Mouse (Mus musculus) c-Kit-positive CD71-negative TER-119-negative erythroid progenitor cells, embryonic 14.5 days (primary cell): ENCODE results near the gene Ddx3y.

ENCODE experiments used
- DNase-seq: peaks from one replicate; pipeline ENCODE4 v3.0.0-alpha.2; 2013; ENCODE audit warnings: low read depth

Gene Ddx3y

DNA sequence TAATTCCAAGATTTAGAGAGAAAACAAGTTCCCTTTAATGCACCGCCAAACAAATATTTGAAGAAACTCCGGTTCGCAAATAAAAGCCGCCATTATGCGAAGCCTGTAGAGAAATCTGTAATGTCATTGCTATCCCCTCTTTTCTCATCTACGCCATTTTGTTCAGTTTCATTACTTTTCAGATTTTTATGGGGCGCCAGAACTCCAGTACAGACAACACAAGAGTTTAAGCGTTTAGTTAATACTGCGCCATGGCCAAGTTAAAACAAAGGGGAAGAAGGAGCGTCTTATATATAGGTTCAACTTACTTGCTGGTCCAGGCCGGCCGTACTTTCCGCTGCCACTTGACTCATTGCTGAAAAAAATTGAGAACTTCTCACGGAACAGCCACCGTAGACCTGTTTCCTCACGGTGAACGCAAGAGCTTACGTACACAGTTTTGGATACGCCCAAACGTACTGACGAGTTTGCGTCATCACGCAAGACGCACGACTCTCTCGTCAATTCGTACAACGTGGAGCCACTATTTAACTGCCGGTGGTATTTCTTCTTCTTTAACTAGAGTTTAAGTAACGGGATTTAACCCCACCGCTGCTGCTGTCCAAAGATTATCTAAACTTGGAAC, at the start of gene Ddx3y:
Gene Ddx3y (minus strand): TSS at position 459 of the 625 bp plus-strand sequence.
- DNase-seq: peak; percentile 35

GRCm38 (mm10) chrY:1293708-1294107, 7.3 kb upstream of the Ddx3y start:
- no peak for DNase-seq

- peak; percentile 5 for DNase-seq
Observed at GRCm38 (mm10) chrY:1285735-1286134, 694 bp downstream of the Ddx3y start.

DNA sequence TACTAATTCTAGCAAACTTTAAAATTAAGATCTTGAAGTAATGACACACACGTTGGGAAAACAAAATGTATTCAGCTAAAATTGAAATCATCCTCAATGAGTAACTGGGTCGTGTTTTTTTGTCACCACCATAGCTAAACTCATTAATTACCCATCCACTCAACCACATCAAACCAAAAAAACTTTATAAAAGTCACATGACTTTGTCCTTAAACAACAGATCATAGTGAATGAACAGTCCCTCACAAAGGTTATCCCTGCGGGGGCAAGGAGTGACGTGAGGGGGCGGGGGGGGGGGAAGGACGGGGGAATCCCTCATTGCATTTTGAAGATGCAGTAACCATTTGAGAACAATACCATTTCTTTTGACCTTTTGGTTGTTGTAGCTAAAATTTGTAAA, 40.3 kb downstream of the Ddx3y start:
- DNase-seq: no peak

DNA sequence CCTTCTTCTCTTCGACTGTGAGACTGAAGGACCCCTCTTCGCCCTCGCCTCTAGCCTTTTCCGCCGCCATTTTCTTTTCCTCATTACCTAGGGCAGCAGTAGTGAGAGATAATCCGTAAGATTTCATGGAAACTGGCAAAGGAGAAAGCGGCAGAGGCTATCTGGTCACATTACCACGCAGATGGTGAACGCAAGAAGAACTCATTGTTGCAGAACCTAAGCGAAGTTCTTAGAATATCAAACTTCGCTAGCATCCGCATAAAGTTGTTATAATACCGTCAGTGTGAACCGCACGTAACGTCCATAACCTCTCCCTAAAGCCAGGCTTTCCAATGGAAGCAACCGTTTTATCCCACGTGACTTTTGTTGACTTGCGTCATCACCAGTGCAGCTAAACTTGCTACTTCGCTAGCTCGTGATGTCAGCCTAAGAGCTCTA, 41.0 kb downstream of the Ddx3y start, which contains the start of gene Uty:
Gene Uty (minus strand): TSS at position 334 of the 438 bp plus-strand sequence.
- peak; percentile 36 for DNase-seq

- no peak for DNase-seq
Observed at GRCm38 (mm10) chrY:1244940-1245339, 41.5 kb downstream of the Ddx3y start.

GRCm38 (mm10) chrY:1244421-1244820, 42.0 kb downstream of the Ddx3y start:
- DNase-seq: no peak

GRCm38 (mm10) chrY:1220001-1220400, 66.4 kb downstream of the Ddx3y start:
- no peak for DNase-seq
